Mouse (Mus musculus) heart, postnatal 0 days (tissue): ENCODE measurements at regions not wholly inside any gene's neighbourhood (a gene's known extent, or its start where the extent isn't known, plus 50 kb on each side); places are given as distances from the start of the nearest gene placed in this dataset.

ENCODE experiments used
- CTCF ChIP-seq: IDR thresholded peaks from 2 replicates; pipeline ENCODE4 v1.5.1; 2016; ENCODE audit warnings: antibody characterized with exemption, control low read depth, low read depth
- EP300 ChIP-seq: IDR thresholded peaks from 2 replicates; pipeline ENCODE4 v1.6.1; 2016; ENCODE audit warnings: antibody characterized with exemption, low read depth

DNA sequence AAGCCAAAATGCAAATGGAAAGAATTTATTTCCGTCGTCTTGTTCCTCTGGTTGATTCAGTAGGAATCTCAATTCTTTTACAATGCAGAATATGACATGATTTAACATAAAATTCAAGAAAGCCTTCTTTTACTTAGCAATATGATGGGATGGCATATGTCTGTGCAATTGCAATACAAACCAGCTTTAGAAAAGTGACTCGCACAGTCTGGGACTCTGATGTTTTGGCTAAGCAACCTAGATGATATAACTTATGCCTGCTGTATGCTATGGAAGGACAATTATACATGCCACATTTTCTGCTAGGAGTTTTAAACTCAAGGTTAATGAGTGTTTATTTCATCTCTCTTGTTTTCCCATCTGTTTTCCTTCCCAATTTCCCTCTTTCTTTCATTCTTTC, 141.1 kb upstream of the Slc5a7 start:
- no peak for TF ChIP-seq CTCF
- TF ChIP-seq EP300: no peak
